Mouse (Mus musculus) spleen, adult 2 months (tissue): ENCODE measurements around the gene Pmm1.
"Not testable (repeated sequence)": the region's sequence is repeated elsewhere in the genome, so short reads cannot be mapped to it uniquely, and the experiment has no call there.

Experiments
- CTCF ChIP-seq: fragments of 200-500 bp; IDR thresholded peaks from 2 replicates; pipeline ENCODE4 v1.5.1; 2011; ENCODE audit warnings: mild to moderate bottlenecking, inconsistent platforms; ENCODE audit not compliant: insufficient read depth, insufficient read length, insufficient replicate concordance; ENCODE audit errors: extremely low read depth
- POLR2A ChIP-seq: fragments of 200-500 bp; IDR thresholded peaks from 2 replicates; pipeline ENCODE4 v1.6.1; 2011; ENCODE audit warnings: low read depth, low read length, inconsistent platforms

DNA sequence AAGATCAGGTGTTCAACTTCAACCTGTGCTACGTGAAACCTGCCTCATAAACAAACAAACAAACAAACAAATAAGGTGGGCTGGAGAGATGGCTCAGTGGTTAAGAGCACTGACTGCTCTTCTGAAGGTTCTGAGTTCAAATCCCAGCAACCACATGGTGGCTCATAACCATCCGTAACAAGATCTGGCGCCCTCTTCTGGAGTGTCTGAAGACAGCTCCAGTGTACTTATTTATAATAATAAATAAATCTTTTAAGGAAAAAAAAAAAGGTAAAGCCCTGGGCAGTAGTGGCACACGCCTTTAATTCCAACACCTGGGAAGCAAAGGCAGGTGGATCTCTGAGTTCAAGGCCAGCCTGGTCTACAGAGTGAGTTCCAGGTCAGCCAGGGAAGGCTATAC, 52.0 kb downstream of the Pmm1 start:
- TF ChIP-seq POLR2A, CTCF: not testable (repeated sequence)
